Mouse (Mus musculus) neural tube, embryonic 14.5 days (tissue): ENCODE data around the gene Efna1. TPM values are rescaled to one million over a fixed set of nuclear protein-coding genes. Genes with fewer than 3 reads are reported as not detected.

ENCODE experiments used
- ATAC-seq: fragments of 200-750 bp; cut with Nextera tagmentation; 2 replicates; pipeline ENCODE4 v1.8.0; 2017; ENCODE audit warnings: low read depth, mild to moderate bottlenecking, moderate TSS enrichment, moderate library complexity
- H3K27ac ChIP-seq: fragments of 300-500 bp; sonication (generic); 2 replicates; pipeline ENCODE4 v1.5.1; 2014; ENCODE audit warnings: low read depth, mild to moderate bottlenecking, control low read depth, low read length, moderate library complexity, mixed read lengths
- H3K27me3 ChIP-seq: fragments of 300-500 bp; sonication (generic); 2 replicates; pipeline ENCODE4 v1.6.1; 2014; ENCODE audit warnings: low read length; ENCODE audit not compliant: control insufficient read depth, insufficient read depth
- H3K36me3 ChIP-seq: fragments of 300-500 bp; sonication (generic); 2 replicates; pipeline ENCODE4 v1.6.1; 2014; ENCODE audit warnings: low read length, mixed read lengths; ENCODE audit not compliant: control insufficient read depth, insufficient read depth
- H3K4me1 ChIP-seq: fragments of 300-500 bp; sonication (generic); 2 replicates; pipeline ENCODE4 v1.6.1; 2014; ENCODE audit warnings: low read length; ENCODE audit not compliant: control insufficient read depth, insufficient read depth
- H3K4me2 ChIP-seq: fragments of 300-500 bp; sonication (generic); 2 replicates; pipeline ENCODE4 v1.6.1; 2014; ENCODE audit warnings: mild to moderate bottlenecking, low read depth, low read length, control low read depth
- H3K4me3 ChIP-seq: fragments of 300-500 bp; sonication (generic); 2 replicates; pipeline ENCODE4 v1.5.1; 2014; ENCODE audit warnings: low read depth, low read length, control low read depth, mixed read lengths
- H3K9ac ChIP-seq: fragments of 300-500 bp; sonication (generic); replicated peaks from 2 replicates; pipeline ENCODE4 v1.6.1; 2014; ENCODE audit warnings: low read depth, mild to moderate bottlenecking, control low read depth, low read length, mixed read lengths
- H3K9me3 ChIP-seq: fragments of 300-500 bp; sonication (generic); 2 replicates; pipeline ENCODE4 v1.6.1; 2016; ENCODE audit warnings: low read length; ENCODE audit not compliant: control insufficient read depth
- WGBS: fragments of 180-500 bp; shearing (Covaris S2); extraction: QIAGEN DNeasy Blood & Tissue Kit; methylation state at CpG from one replicate; pipeline ENCODE4 v1.1.7; 2014; 5-methylcytosine and 5-hydroxymethylcytosine counted together
- microRNA counts: library from miRNA; unstranded; fragments of <30 nt; microRNA quantifications from one replicate; lab custom pipeline; 2016
- microRNA-seq: library from miRNA; unstranded; fragments of <30 nt; microRNA quantifications from one replicate; pipeline ENCODE4, GENCODE M21; 2016
- polyA plus RNA-seq: library from polyadenylated mRNA; unstranded; fragments of >200 nt; fragmentation: Nextera tagmentation; extraction: Ambion mirVana; gene quantifications from 2 replicates; pipeline ENCODE4 v1.2.1, GENCODE M21; 2014

The Efna1 gene
- polyA plus RNA-seq, 1 experiment from 2014 or later, result 6.8 TPM

DNA sequence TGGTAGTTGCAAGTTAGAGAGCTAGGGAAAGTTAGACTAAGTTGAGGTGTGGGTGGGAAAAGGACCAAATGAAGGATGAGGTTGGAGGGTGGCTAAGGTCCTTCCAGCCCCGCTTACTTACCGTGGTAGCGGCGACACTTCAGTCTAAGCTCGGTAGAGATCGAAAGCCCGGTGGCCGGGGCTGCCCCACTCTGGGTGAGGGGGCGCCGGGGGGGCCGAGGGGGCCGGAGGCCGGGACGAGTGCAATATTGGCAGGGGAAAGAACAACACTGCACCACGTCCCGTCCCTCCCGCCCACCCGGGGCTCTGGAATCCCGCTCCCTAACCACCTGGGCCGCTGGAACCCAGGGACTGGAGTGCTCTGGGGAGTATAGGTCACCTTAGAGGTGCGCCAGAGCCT, 54.0 kb downstream of the Efna1 start, which contains the start of gene Mtx1:
Mtx1 (minus strand) TSS at position 189 of the 400 bp plus-strand sequence.
- H3K9ac ChIP-seq, result peak within 1 kb of the TSS; percentile 63
- WGBS, result 2% methylated on average over 21 of the region's 21 CpGs
- no peaks in the 10 kb centered on the region for H3K36me3 ChIP-seq
- peak within 1 kb of the TSS; percentile 40 for H3K4me3 ChIP-seq
- peak within 1 kb of the TSS; percentile 57 for H3K4me2 ChIP-seq
- ATAC-seq, result peak; percentile 5
- H3K9me3 ChIP-seq, result no peaks in the 10 kb centered on the region
- no peaks in the 10 kb centered on the region for H3K27me3 ChIP-seq
- H3K27ac ChIP-seq, result peak within 1 kb of the TSS; percentile 83
- peaks cover 32% of the 10 kb centered on the region for H3K4me1 ChIP-seq

DNA sequence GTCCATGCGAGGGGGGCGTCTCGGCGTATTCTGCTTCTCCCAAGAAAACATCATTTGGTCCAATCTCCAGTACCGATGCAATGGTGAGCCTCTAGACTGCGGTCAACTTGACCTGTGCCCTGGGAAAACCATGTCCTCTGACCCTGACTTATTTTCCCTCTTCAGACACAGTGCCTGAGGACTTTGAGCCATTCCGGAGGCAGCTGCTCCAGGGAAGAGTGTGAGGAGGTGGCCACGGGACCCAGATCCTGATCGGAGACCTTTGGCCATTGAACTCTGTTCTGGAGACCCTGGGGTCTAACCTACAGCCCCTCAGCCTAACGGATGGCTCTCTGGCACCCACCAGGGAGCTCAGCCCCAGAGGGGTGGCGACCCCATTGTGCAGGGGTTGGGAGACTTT, 54.6 kb downstream of the Efna1 start:
- peak overlapping the region; percentile 63 for H3K9ac ChIP-seq
- no peaks in the 10 kb centered on the region for H3K9me3 ChIP-seq
- 4% methylated on average over 11 of the region's 11 CpGs for WGBS
- no peak for ATAC-seq
- H3K36me3 ChIP-seq, result no peaks in the 10 kb centered on the region
- peak overlapping the region; percentile 40 for H3K4me3 ChIP-seq
- peaks cover 32% of the 10 kb centered on the region for H3K4me1 ChIP-seq
- peak overlapping the region; percentile 83 for H3K27ac ChIP-seq
- peak overlapping the region; percentile 57 for H3K4me2 ChIP-seq
- H3K27me3 ChIP-seq, result no peaks in the 10 kb centered on the region

DNA sequence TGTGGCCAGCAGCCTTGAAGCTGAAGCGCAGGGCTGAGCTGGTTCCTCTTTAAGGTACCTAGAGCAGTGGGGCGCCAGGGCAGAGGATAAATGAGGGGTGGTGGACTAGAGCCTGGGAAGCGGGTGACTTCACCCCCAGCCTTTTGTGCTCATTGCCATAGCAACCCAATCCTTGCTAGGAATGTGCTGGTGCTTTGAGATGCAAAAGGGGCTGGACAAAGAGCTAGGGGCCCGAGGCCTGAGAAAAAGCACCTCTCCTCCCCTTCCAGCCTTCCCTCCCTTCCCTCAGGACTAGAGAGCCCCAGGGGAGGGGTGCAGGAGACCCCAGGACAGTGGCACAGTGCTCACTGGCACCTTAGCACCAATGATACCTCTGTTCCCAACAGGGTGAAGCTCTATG, 55.0 kb downstream of the Efna1 start:
- Histone ChIP-seq H3K4me2 (peak overlapping the region; percentile 57), H3K4me3 (peak overlapping the region; percentile 40), H3K27me3 (no peaks in the 10 kb centered on the region), H3K9ac (peak overlapping the region; percentile 63), H3K27ac (peak overlapping the region; percentile 83), H3K4me1 (peaks cover 32% of the 10 kb centered on the region), H3K9me3 (no peaks in the 10 kb centered on the region), H3K36me3 (no peaks in the 10 kb centered on the region)
- peak; percentile 41; the same call in 1 of the 2 replicates for ATAC-seq
- WGBS, result 4% methylated on average over 4 of the region's 4 CpGs

DNA sequence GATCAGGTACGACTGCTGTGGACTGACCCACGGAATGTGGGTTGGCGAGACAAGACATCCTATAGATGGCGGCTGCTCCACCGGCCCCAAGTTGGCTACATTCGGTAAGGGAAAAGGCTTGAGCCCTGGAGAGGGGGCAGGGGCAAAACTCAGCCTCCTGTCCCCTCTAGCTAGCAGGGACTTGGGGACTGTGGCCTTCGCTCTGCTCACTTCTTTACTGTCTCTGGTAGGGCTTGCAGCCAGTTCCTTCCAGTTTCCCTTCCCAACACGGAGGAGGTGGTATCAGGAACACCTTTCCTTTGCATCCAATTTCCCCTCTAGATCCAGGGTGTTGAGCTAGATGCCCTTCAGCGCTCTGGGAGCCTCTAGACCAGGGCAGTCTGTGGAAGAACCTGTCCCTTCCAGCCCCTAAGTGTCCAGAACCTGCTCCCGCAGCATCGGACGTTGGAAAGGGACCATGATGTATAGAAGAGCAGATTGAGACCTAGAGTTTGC, 55.6 kb downstream of the Efna1 start:
- Histone ChIP-seq H3K9ac (peak overlapping the region; percentile 63), H3K27me3 (no peaks in the 10 kb centered on the region), H3K4me2 (peak overlapping the region; percentile 57), H3K27ac (peak overlapping the region; percentile 83), H3K4me3 (peak overlapping the region; percentile 40), H3K36me3 (no peaks in the 10 kb centered on the region), H3K4me1 (peaks cover 32% of the 10 kb centered on the region), H3K9me3 (no peaks in the 10 kb centered on the region)
- WGBS, result 24% methylated on average over 12 of the region's 12 CpGs
- no peak for ATAC-seq

DNA sequence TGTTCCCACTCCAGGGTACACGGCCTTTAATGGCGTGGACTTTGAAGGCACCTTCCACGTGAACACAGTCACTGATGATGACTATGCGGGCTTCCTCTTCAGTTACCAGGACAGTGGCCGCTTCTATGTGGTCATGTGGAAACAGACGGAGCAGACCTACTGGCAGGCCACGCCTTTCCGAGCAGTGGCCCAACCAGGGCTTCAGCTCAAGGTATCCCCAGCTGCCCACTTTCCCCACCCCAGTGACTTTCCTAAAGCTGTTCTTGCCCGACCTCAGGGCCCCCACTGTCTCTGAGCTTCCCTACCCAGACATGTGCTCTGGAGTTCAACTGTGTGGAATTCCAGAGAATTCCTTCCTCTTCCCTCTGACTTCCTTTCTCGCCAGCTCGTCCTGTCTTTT, 56.1 kb downstream of the Efna1 start:
- WGBS, result 38% methylated on average over 11 of the region's 11 CpGs
- Histone ChIP-seq H3K4me2 (peak overlapping the region; percentile 57), H3K4me3 (peak overlapping the region; percentile 40), H3K4me1 (peaks cover 32% of the 10 kb centered on the region), H3K27me3 (no peaks in the 10 kb centered on the region), H3K36me3 (no peaks in the 10 kb centered on the region), H3K9me3 (no peaks in the 10 kb centered on the region), H3K9ac (peak overlapping the region; percentile 63), H3K27ac (peak overlapping the region; percentile 83)
- no peak for ATAC-seq

MicroRNAs within 50 kb of the gene (microRNA counts, 519-probe panel; counts per million panel counts)
- microRNA mmu-miR-92b (lab: Ali Mortazavi, UCI), result 4,429 counts per million, percentile 55 among the panel's probes with 10 or more counts

Small RNAs within 50 kb of the gene (microRNA-seq; reads per million reads assigned to microRNA genes)
- gene Mir92b, result 2,609 reads per million, percentile 85 among the genes with 10 or more reads in this experiment

Other genes starting within 250 kb of the Efna1 start
- gene Rusc1, start 187.8 kb downstream of the Efna1 start, polyA plus RNA-seq, result 96.7 and 104 TPM in 2 replicates
- not detected in 2 replicates for gene Gm43738, start 180.0 kb downstream of the Efna1 start, polyA plus RNA-seq
- 378 and 453 TPM in 2 replicates for gene Fdps, start 179.2 kb downstream of the Efna1 start, polyA plus RNA-seq
- 0.66 TPM in 1 of 2 replicates, not detected in the other for gene Pklr, start 145.0 kb downstream of the Efna1 start, polyA plus RNA-seq
- gene Hcn3, start 120.9 kb downstream of the Efna1 start, polyA plus RNA-seq, result 25.4 and 28.7 TPM in 2 replicates
- 17.5 and 19.6 TPM in 2 replicates for gene Clk2, start 116.3 kb downstream of the Efna1 start, polyA plus RNA-seq
- gene Scamp3, start 103.7 kb downstream of the Efna1 start, polyA plus RNA-seq, result 126 and 153 TPM in 2 replicates
- 38.5 and 41.7 TPM in 2 replicates for gene Fam189b, start 98.0 kb downstream of the Efna1 start, polyA plus RNA-seq
- 41.5 and 49.7 TPM in 2 replicates for gene Gba, start 78.2 kb downstream of the Efna1 start, polyA plus RNA-seq
- 34.7 and 36.6 TPM in 2 replicates for gene Thbs3, start 66.0 kb downstream of the Efna1 start, polyA plus RNA-seq
- gene Mtx1, start 54.1 kb downstream of the Efna1 start, polyA plus RNA-seq, result 147 and 151 TPM in 2 replicates
- 0.90 and 1.4 TPM in 2 replicates for gene Muc1, start 52.1 kb downstream of the Efna1 start, polyA plus RNA-seq
- gene Krtcap2, start 35.2 kb downstream of the Efna1 start, polyA plus RNA-seq, result 206 and 240 TPM in 2 replicates
- 61.6 and 70.7 TPM in 2 replicates for gene Trim46, start 34.8 kb downstream of the Efna1 start, polyA plus RNA-seq
- gene Dpm3, start 21.8 kb downstream of the Efna1 start, polyA plus RNA-seq, result 69.6 and 84.4 TPM in 2 replicates
- 36.7 and 39.8 TPM in 2 replicates for gene Slc50a1, start 10.6 kb downstream of the Efna1 start, polyA plus RNA-seq
- 85.7 and 96.9 TPM in 2 replicates for gene Efna3, start 41.8 kb upstream of the Efna1 start, polyA plus RNA-seq
- 4.3 and 6.1 TPM in 2 replicates for gene Efna4, start 56.9 kb upstream of the Efna1 start, polyA plus RNA-seq
- gene Adam15, start 68.9 kb upstream of the Efna1 start, polyA plus RNA-seq, result 37.6 and 48.3 TPM in 2 replicates
- gene Dcst2, start 80.8 kb upstream of the Efna1 start, polyA plus RNA-seq, result 0.19 and 0.25 TPM in 2 replicates
- gene Dcst1, start 84.1 kb upstream of the Efna1 start, polyA plus RNA-seq, result 1.1 and 1.4 TPM in 2 replicates
- gene Zbtb7b, start 113.6 kb upstream of the Efna1 start, polyA plus RNA-seq, result 0.40 and 0.78 TPM in 2 replicates
- 0.88 and 1.9 TPM in 2 replicates for gene Lenep, start 121.7 kb upstream of the Efna1 start, polyA plus RNA-seq
- 29.5 and 30.8 TPM in 2 replicates for gene Flad1, start 130.7 kb upstream of the Efna1 start, polyA plus RNA-seq
- 72.0 and 85.4 TPM in 2 replicates for gene Cks1b, start 137.2 kb upstream of the Efna1 start, polyA plus RNA-seq
- 4.1 and 18.9 TPM in 2 replicates for gene Shc1, start 137.3 kb upstream of the Efna1 start, polyA plus RNA-seq
- 39.8 and 50.3 TPM in 2 replicates for gene Pygo2, start 149.1 kb upstream of the Efna1 start, polyA plus RNA-seq
- gene Pbxip1, start 155.6 kb upstream of the Efna1 start, polyA plus RNA-seq, result 8.2 and 9.6 TPM in 2 replicates
- 115 and 137 TPM in 2 replicates for gene Pmvk, start 173.4 kb upstream of the Efna1 start, polyA plus RNA-seq
- 6.1 and 9.9 TPM in 2 replicates for gene Kcnn3, start 239.0 kb upstream of the Efna1 start, polyA plus RNA-seq